Mouse (Mus musculus): ENCODE data around the gene Tecr. TPM values are rescaled to one million over a fixed set of nuclear protein-coding genes. Genes with fewer than 3 reads are reported as not detected.

The Tecr gene
- polyA plus RNA-seq, 1 experiment from 2014 or later = 372 TPM

GRCm38 (mm10) chr8:83566469-83567395, 41.0 kb downstream of the Tecr start, which contains the start of gene Ndufb7:
Gene Ndufb7, plus strand, starts transcription at chr8:83566671.
- ATAC-seq (replicated peaks; ENCODE audit: extremely low read depth, insufficient read depth, low FRiP score) = peak; percentile 87
- Histone ChIP-seq H3K36me3 (ENCODE audit: control insufficient read depth, insufficient read depth) (peaks cover 11% of the 10 kb centered on the region), H3K9me3 (replicated peaks; ENCODE audit: control insufficient read depth, low read length) (no peaks in the 10 kb centered on the region), H3K4me3 (ENCODE audit: low read length) (peak within 1 kb of the TSS; percentile 88), H3K4me1 (ENCODE audit: control insufficient read depth, insufficient read depth, low read length) (peaks cover 15% of the 10 kb centered on the region), H3K27ac (ENCODE audit: low read length) (peak within 1 kb of the TSS; percentile 86), H3K9ac (ENCODE audit: low read length) (peak within 1 kb of the TSS; percentile 93), H3K4me2 (ENCODE audit: low read depth, low read length) (peak within 1 kb of the TSS; percentile 83), H3K27me3 (ENCODE audit: control insufficient read depth, insufficient read depth, low read length) (no peaks in the 10 kb centered on the region)
- WGBS = under 1% methylated on average over 48 of the region's 48 CpGs

GRCm38 (mm10) chr8:83565731-83566375, 41.9 kb downstream of the Tecr start:
- Histone ChIP-seq H3K36me3 (ENCODE audit: control insufficient read depth, insufficient read depth) (0 out of 2 replicates have a peak, but pooled peaks cover 4% of the 10 kb centered on the region), H3K9me3 (replicated peaks; ENCODE audit: control insufficient read depth, low read length) (no peaks in the 10 kb centered on the region), H3K27me3 (ENCODE audit: control insufficient read depth, insufficient read depth, low read length) (no peaks in the 10 kb centered on the region), H3K4me1 (ENCODE audit: control insufficient read depth, insufficient read depth, low read length) (peaks cover 15% of the 10 kb centered on the region), H3K4me3 (ENCODE audit: low read length) (peak overlapping the region; percentile 88; the same call in 1 of the 2 replicates), H3K9ac (ENCODE audit: low read length) (no peak overlapping the region), H3K27ac (ENCODE audit: low read length) (no peak overlapping the region), H3K4me2 (ENCODE audit: low read depth, low read length) (peak overlapping the region; percentile 35; the same call in 1 of the 2 replicates)
- no peak for ATAC-seq (replicated peaks; ENCODE audit: extremely low read depth, insufficient read depth, low FRiP score)
- WGBS = 75% methylated on average over 9 of the region's 9 CpGs

- no peaks in the 10 kb centered on the region for H3K27me3 ChIP-seq (ENCODE audit: control insufficient read depth, insufficient read depth, low read length)
- no peak for ATAC-seq (replicated peaks; ENCODE audit: extremely low read depth, insufficient read depth, low FRiP score)
- no peaks in the 10 kb centered on the region for H3K36me3 ChIP-seq (ENCODE audit: control insufficient read depth, insufficient read depth)
- H3K4me1 ChIP-seq (ENCODE audit: control insufficient read depth, insufficient read depth, low read length) = peaks cover 11% of the 10 kb centered on the region
- no peak overlapping the region for H3K4me3 ChIP-seq (ENCODE audit: low read length)
- no peak overlapping the region for H3K4me2 ChIP-seq (ENCODE audit: low read depth, low read length)
- WGBS = 65% methylated on average over 4 of the region's 4 CpGs
- H3K9ac ChIP-seq (ENCODE audit: low read length) = no peak overlapping the region
- H3K9me3 ChIP-seq (replicated peaks; ENCODE audit: control insufficient read depth, low read length) = no peaks in the 10 kb centered on the region
- H3K27ac ChIP-seq (ENCODE audit: low read length) = no peak overlapping the region
Observed at GRCm38 (mm10) chr8:83563246-83563645, 44.5 kb downstream of the Tecr start.

DNA sequence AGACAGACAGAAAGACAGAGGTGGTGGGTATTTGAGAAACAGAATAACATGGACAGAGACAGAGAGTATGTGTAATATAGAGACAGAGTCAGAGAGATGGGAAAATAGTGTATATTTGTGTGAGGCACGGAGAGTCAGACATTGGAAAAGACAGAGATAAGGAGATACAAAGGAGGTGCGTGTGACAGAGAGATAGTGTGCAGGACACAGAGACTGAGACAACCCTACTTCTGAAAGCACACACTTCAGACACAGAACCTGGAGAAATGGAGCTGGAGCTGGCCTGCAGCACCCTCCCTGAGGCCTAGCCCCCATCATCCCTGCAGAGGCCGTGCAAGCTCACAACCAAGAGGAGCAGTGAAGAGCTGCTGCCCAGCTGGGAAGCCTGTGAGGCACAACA, 45.1 kb downstream of the Tecr start:
- no peak for ATAC-seq (replicated peaks; ENCODE audit: extremely low read depth, insufficient read depth, low FRiP score)
- Histone ChIP-seq H3K9me3 (replicated peaks; ENCODE audit: control insufficient read depth, low read length) (no peaks in the 10 kb centered on the region), H3K4me2 (ENCODE audit: low read depth, low read length) (no peak overlapping the region), H3K4me3 (ENCODE audit: low read length) (no peak overlapping the region), H3K36me3 (ENCODE audit: control insufficient read depth, insufficient read depth) (no peaks in the 10 kb centered on the region), H3K9ac (ENCODE audit: low read length) (no peak overlapping the region), H3K27me3 (ENCODE audit: control insufficient read depth, insufficient read depth, low read length) (no peaks in the 10 kb centered on the region), H3K27ac (ENCODE audit: low read length) (no peak overlapping the region), H3K4me1 (ENCODE audit: control insufficient read depth, insufficient read depth, low read length) (peaks cover 5% of the 10 kb centered on the region)
- WGBS = 48% methylated on average over 3 of the region's 3 CpGs

DNA sequence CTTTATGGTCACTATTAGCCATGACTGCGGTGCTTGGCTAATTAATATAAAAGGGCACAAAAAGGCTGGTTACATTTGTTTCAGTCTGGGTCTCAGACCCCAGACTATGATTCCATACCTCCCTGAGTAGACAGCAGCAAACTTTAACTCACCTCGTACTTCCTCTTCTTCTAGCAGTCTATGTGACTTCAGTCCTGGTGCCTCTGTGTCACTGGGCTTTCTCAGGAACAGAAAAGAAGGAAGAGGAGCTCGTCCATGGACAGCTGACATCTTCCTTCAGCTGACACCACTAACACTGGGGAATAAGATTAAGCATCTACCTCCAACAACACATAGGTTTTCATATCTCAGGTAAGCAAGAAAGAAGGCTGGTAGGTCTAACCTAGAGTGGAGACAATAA, 72.0 kb downstream of the Tecr start, which contains the start of gene Olfr370:
Olfr370 (plus strand) TSS at position 45 of the 400 bp plus-strand sequence.
- no peaks in the 10 kb centered on the region for H3K36me3 ChIP-seq (ENCODE audit: control insufficient read depth, insufficient read depth)
- H3K4me1 ChIP-seq (ENCODE audit: control insufficient read depth, insufficient read depth, low read length) = no peaks in the 10 kb centered on the region
- no peak within 1 kb of the TSS for H3K4me3 ChIP-seq (ENCODE audit: low read length)
- 60% methylated on average over 3 of the region's 3 CpGs for WGBS
- H3K4me2 ChIP-seq (ENCODE audit: low read depth, low read length) = no peak within 1 kb of the TSS
- no peak for ATAC-seq (replicated peaks; ENCODE audit: extremely low read depth, insufficient read depth, low FRiP score)
- no peaks in the 10 kb centered on the region for H3K9me3 ChIP-seq (replicated peaks; ENCODE audit: control insufficient read depth, low read length)
- no peak within 1 kb of the TSS for H3K9ac ChIP-seq (ENCODE audit: low read length)
- H3K27ac ChIP-seq (ENCODE audit: low read length) = no peak within 1 kb of the TSS
- H3K27me3 ChIP-seq (ENCODE audit: control insufficient read depth, insufficient read depth, low read length) = no peaks in the 10 kb centered on the region

GRCm38 (mm10) chr8:83534802-83535201, 73.0 kb downstream of the Tecr start:
- no peaks in the 10 kb centered on the region for H3K9me3 ChIP-seq (replicated peaks; ENCODE audit: control insufficient read depth, low read length)
- no peaks in the 10 kb centered on the region for H3K4me1 ChIP-seq (ENCODE audit: control insufficient read depth, insufficient read depth, low read length)
- no peak overlapping the region for H3K4me2 ChIP-seq (ENCODE audit: low read depth, low read length)
- no peak overlapping the region for H3K4me3 ChIP-seq (ENCODE audit: low read length)
- no peaks in the 10 kb centered on the region for H3K27me3 ChIP-seq (ENCODE audit: control insufficient read depth, insufficient read depth, low read length)
- H3K36me3 ChIP-seq (ENCODE audit: control insufficient read depth, insufficient read depth) = no peaks in the 10 kb centered on the region
- no peak overlapping the region for H3K9ac ChIP-seq (ENCODE audit: low read length)
- no peak for ATAC-seq (replicated peaks; ENCODE audit: extremely low read depth, insufficient read depth, low FRiP score)
- 83% methylated on average over 2 of the region's 2 CpGs for WGBS
- no peak overlapping the region for H3K27ac ChIP-seq (ENCODE audit: low read length)

Other genes with a start within 250 kb of the Tecr start
- 0.04 and 0.05 TPM in 2 replicates for gene Clgn, start 218.1 kb downstream of the Tecr start, polyA plus RNA-seq (2015; fragmentation: Nextera tagmentation; extraction: Ambion mirVana)
- 66.8 and 67.6 TPM in 2 replicates for gene Scoc, start 149.6 kb downstream of the Tecr start, polyA plus RNA-seq (2015; fragmentation: Nextera tagmentation; extraction: Ambion mirVana)
- not detected in 2 replicates for gene Olfr370, start 72.2 kb downstream of the Tecr start, polyA plus RNA-seq (2015; fragmentation: Nextera tagmentation; extraction: Ambion mirVana)
- gene Ndufb7, start 41.3 kb downstream of the Tecr start, polyA plus RNA-seq (2015; fragmentation: Nextera tagmentation; extraction: Ambion mirVana) = 612 and 678 TPM in 2 replicates
- 47.8 and 49.3 TPM in 2 replicates for gene Dnajb1, start 222 bp upstream of the Tecr start, polyA plus RNA-seq (2015; fragmentation: Nextera tagmentation; extraction: Ambion mirVana)
- gene Gipc1, start 44.7 kb upstream of the Tecr start, polyA plus RNA-seq (2015; fragmentation: Nextera tagmentation; extraction: Ambion mirVana) = 135 and 146 TPM in 2 replicates
- gene Ptger1, start 58.7 kb upstream of the Tecr start, polyA plus RNA-seq (2015; fragmentation: Nextera tagmentation; extraction: Ambion mirVana) = 0.43 and 0.69 TPM in 2 replicates
- 17.5 and 20.2 TPM in 2 replicates for gene Pkn1, start 91.2 kb upstream of the Tecr start, polyA plus RNA-seq (2015; fragmentation: Nextera tagmentation; extraction: Ambion mirVana)
- gene Ddx39, start 107.2 kb upstream of the Tecr start, polyA plus RNA-seq (2015; fragmentation: Nextera tagmentation; extraction: Ambion mirVana) = 141 and 147 TPM in 2 replicates
- gene Adgre5, start 133.4 kb upstream of the Tecr start, polyA plus RNA-seq (2015; fragmentation: Nextera tagmentation; extraction: Ambion mirVana) = 39.5 and 41.9 TPM in 2 replicates